Comparison of ENCODE assay signal across 8 mouse cellular contexts in the genomic region with DNA sequence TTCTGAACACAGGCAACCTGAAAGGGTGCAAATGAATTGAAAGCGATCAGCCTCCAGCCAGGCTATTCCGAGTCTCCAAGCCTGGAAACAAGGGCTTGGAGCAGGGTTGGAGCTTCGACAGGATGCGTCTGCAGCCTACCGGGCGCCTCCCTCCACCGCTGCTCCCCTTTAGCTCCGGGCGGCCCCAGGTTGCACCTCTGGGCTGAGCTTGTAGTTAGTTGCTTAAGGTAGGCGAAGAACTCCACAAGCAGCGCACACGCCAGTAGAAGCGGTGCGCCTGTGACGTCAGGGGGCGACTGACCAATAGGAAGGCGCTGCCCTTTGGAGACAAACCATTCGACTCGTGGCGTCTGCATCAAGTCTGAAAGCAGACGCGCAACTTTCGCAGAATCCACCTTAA. TPM values are rescaled to one million over a fixed set of nuclear protein-coding genes. Genes with fewer than 3 reads are reported as not detected.
DNase-seq lines count a peak whose midpoint lies in the region; ATAC-seq and TF ChIP-seq lines count a peak whose summit lies in the region.

No protein-coding gene starts in this region.

- H3K27me3 ChIP-seq in kidney, embryonic 14.5 days (ENCODE audit: control insufficient read depth, insufficient read depth, low read length), result peaks cover 96% of the 10 kb centered on the region
- peaks cover 46% of the 10 kb centered on the region for H3K27me3 ChIP-seq in forebrain, embryonic 15.5 days
- peaks cover 76% of the 10 kb centered on the region for H3K27me3 ChIP-seq in midbrain, embryonic 15.5 days (replicated peaks)

- ATAC-seq in kidney, embryonic 14.5 days (ENCODE audit: low FRiP score, low TSS enrichment), result peak; percentile 64
- ATAC-seq in forebrain, embryonic 15.5 days (replicated peaks), result peak; percentile 76
- ATAC-seq in midbrain, embryonic 15.5 days (replicated peaks), result peak; percentile 76

- DNase-seq in kidney, adult 18-20 months, result no peak
- peak; percentile 59 for DNase-seq in adrenal gland, postnatal 25 days
- peak in 1 of 2 experiments; percentile 75 for DNase-seq in left cerebral cortex, adult 2 months (ENCODE audit: extremely low spot score in 1 of 2, low spot score in 2 of 2)
- DNase-seq in spleen, postnatal 14 days (ENCODE audit: low spot score in 2 of 2), result no peak
- DNase-seq in ovary, adult 18-20 months (ENCODE audit: low spot score), result no peak

- H3K9ac ChIP-seq in kidney, embryonic 14.5 days (ENCODE audit: low read depth, low read length), result no peak overlapping the region
- H3K9ac ChIP-seq in forebrain, embryonic 15.5 days (replicated peaks), result peak overlapping the region; percentile 67
- no peak overlapping the region for H3K9ac ChIP-seq in midbrain, embryonic 15.5 days

- H3K4me1 ChIP-seq in kidney, embryonic 14.5 days (ENCODE audit: control insufficient read depth, insufficient read depth, low read length), result peaks cover 11% of the 10 kb centered on the region; the same call in 1 of the 2 replicates
- H3K4me1 ChIP-seq in forebrain, embryonic 15.5 days, result peaks cover 34% of the 10 kb centered on the region
- peaks cover 25% of the 10 kb centered on the region for H3K4me1 ChIP-seq in midbrain, embryonic 15.5 days

- no peak for TF ChIP-seq CTCF in left cerebral cortex, adult 2 months (IDR thresholded peaks at IDR 0.05)

- peak overlapping the region; percentile 62 for H3K4me2 ChIP-seq in kidney, embryonic 14.5 days (replicated peaks; ENCODE audit: low read depth, low read length)
- peak overlapping the region; percentile 70 for H3K4me2 ChIP-seq in forebrain, embryonic 15.5 days (replicated peaks)
- peak overlapping the region; percentile 55 for H3K4me2 ChIP-seq in midbrain, embryonic 15.5 days

- intact Hi-C loops in left cerebral cortex, adult 2 months (cut with DNase I), result loop anchor here (5.0 kb wide), 1 partner anchor 285 kb away; the partner anchor contains the start of gene Sem1

- no peaks in the 10 kb centered on the region for H3K36me3 ChIP-seq in kidney, embryonic 14.5 days (ENCODE audit: control insufficient read depth, insufficient read depth, low read length)
- H3K36me3 ChIP-seq in forebrain, embryonic 15.5 days, result no peaks in the 10 kb centered on the region
- H3K36me3 ChIP-seq in midbrain, embryonic 15.5 days (replicated peaks), result no peaks in the 10 kb centered on the region

- peak overlapping the region; percentile 39 for H3K4me3 ChIP-seq in kidney, embryonic 14.5 days (ENCODE audit: low read length)
- peak overlapping the region; percentile 52 for H3K4me3 ChIP-seq in forebrain, embryonic 15.5 days
- peak overlapping the region; percentile 17; the same call in 1 of the 2 replicates for H3K4me3 ChIP-seq in left cerebral cortex, adult 2 months
- H3K4me3 ChIP-seq in midbrain, embryonic 15.5 days, result peak overlapping the region; percentile 39

- under 1% methylated on average over 23 of the region's 23 CpGs for WGBS in kidney, embryonic 14.5 days
- WGBS in forebrain, embryonic 15.5 days, result under 1% methylated on average over 23 of the region's 23 CpGs
- WGBS in midbrain, embryonic 15.5 days, result under 1% methylated on average over 23 of the region's 23 CpGs

- H3K27ac ChIP-seq in kidney, embryonic 14.5 days (ENCODE audit: low read depth, low read length), result no peak overlapping the region
- H3K27ac ChIP-seq in forebrain, embryonic 15.5 days (replicated peaks), result peak overlapping the region; percentile 96
- no peak overlapping the region for H3K27ac ChIP-seq in left cerebral cortex, adult 2 months
- 0 out of 2 replicates have a peak overlapping the region, but pooled peaks have one; percentile 4 for H3K27ac ChIP-seq in midbrain, embryonic 15.5 days

- H3K9me3 ChIP-seq in kidney, embryonic 14.5 days (ENCODE audit: control insufficient read depth, low read length), result no peaks in the 10 kb centered on the region
- H3K9me3 ChIP-seq in forebrain, embryonic 15.5 days, result no peaks in the 10 kb centered on the region
- H3K9me3 ChIP-seq in midbrain, embryonic 15.5 days, result no peaks in the 10 kb centered on the region

RNA-seq across cellular contexts. Expression of gene Dlx6, which starts 0.5 kb away (rescaled TPM):
- not detected in 2 replicates for polyA plus RNA-seq in kidney, embryonic 14.5 days (2014; fragmentation: Nextera tagmentation; extraction: Ambion mirVana)
- 0.33 TPM in 1 of 2 replicates, not detected in the other for total RNA-seq in adrenal gland, postnatal 25 days (2021)
- 13.2 and 14.7 TPM in 2 replicates for polyA plus RNA-seq in forebrain, embryonic 15.5 days (2015; fragmentation: Nextera tagmentation; extraction: Ambion mirVana)
- total RNA-seq in left cerebral cortex, adult 2 months (2021), result 10 to 100 TPM in 1 of 2 experiments, 1 to 10 TPM in 1; 9.1 to 11.1 TPM
- 2.4 and 3.6 TPM in 2 replicates for polyA plus RNA-seq in midbrain, embryonic 15.5 days (2015; fragmentation: Nextera tagmentation; extraction: Ambion mirVana)

RNA-seq across cellular contexts. Expression of gene Dlx5, which starts 19.3 kb away (rescaled TPM):
- polyA plus RNA-seq in kidney, embryonic 14.5 days (2014; fragmentation: Nextera tagmentation; extraction: Ambion mirVana), result 0.14 and 0.34 TPM in 2 replicates
- not detected in 2 replicates for total RNA-seq in adrenal gland, postnatal 25 days (2021)
- polyA plus RNA-seq in forebrain, embryonic 15.5 days (2015; fragmentation: Nextera tagmentation; extraction: Ambion mirVana), result 81.5 and 84.7 TPM in 2 replicates
- total RNA-seq in left cerebral cortex, adult 2 months (2021), result 1 to 10 TPM; 5.6 to 8.9 TPM
- 14.8 and 19.0 TPM in 2 replicates for polyA plus RNA-seq in midbrain, embryonic 15.5 days (2015; fragmentation: Nextera tagmentation; extraction: Ambion mirVana)

Comparison
In these comparisons a context has a peak if more than half of its experiments do, and no peak if none do; other contexts are left out.
1. H3K27ac ChIP-seq: peak in forebrain, embryonic 15.5 days (single experiment) and midbrain, embryonic 15.5 days (single experiment); none in kidney, embryonic 14.5 days (single experiment) and left cerebral cortex, adult 2 months (single experiment).
2. RNA of gene Dlx5, which starts 19.3 kb away (polyA plus RNA-seq): 81.5 to 84.7 TPM in forebrain, embryonic 15.5 days and 14.8 to 19.0 TPM in midbrain, embryonic 15.5 days; 0.14 to 0.34 TPM in kidney, embryonic 14.5 days; every median in the first group is over 10 times any median in the second.
3. Peak in every context shown above with its lines, with median percentiles within 50 percentile points of each other: ATAC-seq, H3K4me2 ChIP-seq and H3K4me3 ChIP-seq.